Mouse (Mus musculus) stomach, adult 2 months (tissue): ENCODE results near the gene Gm13698. TPM values are rescaled to one million over a fixed set of nuclear protein-coding genes. Genes with fewer than 3 reads are reported as not detected.

Experiments used
- polyA plus RNA-seq: library from polyadenylated mRNA; depleted of rRNA; stranded (reverse); fragments of >200 nt; gene quantifications from 2 replicates; pipeline ENCODE4 v1.2.3, GENCODE M21; 2012; rRNA removed

Gene Gm13698
- polyA plus RNA-seq, result not detected in 2 replicates

GRCm38 (mm10) chr2:83955393-83955792 lies at the start of gene Gm13698:
Gm13698 (plus strand) TSS chr2:83955693.

GRCm38 (mm10) chr2:83940931-83941361 lies 14.5 kb upstream of the Gm13698 start, which contains the start of gene Zswim2:
Zswim2 (minus strand) TSS chr2:83941228.

GRCm38 (mm10) chr2:83961203-83961602 lies 5.7 kb downstream of the Gm13698 start, which contains the start of gene Gm13693:
Gm13693 (plus strand) TSS chr2:83961503.

GRCm38 (mm10) chr2:83967013-83967412 lies 11.5 kb downstream of the Gm13698 start, which contains the start of gene Gm13695:
Gm13695 (plus strand) TSS chr2:83967313.

GRCm38 (mm10) chr2:83972823-83973222 lies 17.3 kb downstream of the Gm13698 start, which contains the start of gene Gm13696:
Gm13696 (plus strand) TSS chr2:83973123.

GRCm38 (mm10) chr2:83978633-83979032 lies 23.1 kb downstream of the Gm13698 start, which contains the start of gene Gm13694:
Gm13694 (plus strand) TSS chr2:83978933.

GRCm38 (mm10) chr2:83984443-83984842 lies 28.9 kb downstream of the Gm13698 start, which contains the start of gene Gm13697:
Gm13697 (plus strand) TSS chr2:83984743.

GRCm38 (mm10) chr2:83990253-83990652 lies 34.8 kb downstream of the Gm13698 start, which contains the start of gene Gm13691:
Gm13691 (plus strand) TSS chr2:83990553.

Other genes with a start within 250 kb of the Gm13698 start
- gene Itgav, start 231.3 kb upstream of the Gm13698 start, polyA plus RNA-seq, result 33.2 and 36.1 TPM in 2 replicates
- gene Fam171b, start 143.1 kb upstream of the Gm13698 start, polyA plus RNA-seq, result 0.27 and 0.35 TPM in 2 replicates
- not detected in 2 replicates for gene Zswim2, start 14.5 kb upstream of the Gm13698 start, polyA plus RNA-seq
- gene Gm13693, start 5.8 kb downstream of the Gm13698 start, polyA plus RNA-seq, result not detected in 2 replicates
- not detected in 2 replicates for gene Gm13695, start 11.6 kb downstream of the Gm13698 start, polyA plus RNA-seq
- not detected in 2 replicates for gene Gm13696, start 17.4 kb downstream of the Gm13698 start, polyA plus RNA-seq
- gene Gm13694, start 23.2 kb downstream of the Gm13698 start, polyA plus RNA-seq, result not detected in 2 replicates
- gene Gm13697, start 29.1 kb downstream of the Gm13698 start, polyA plus RNA-seq, result not detected in 2 replicates
- not detected in 2 replicates for gene Gm13691, start 34.9 kb downstream of the Gm13698 start, polyA plus RNA-seq